Mouse (Mus musculus): ENCODE measurements at regions not wholly inside any gene's neighbourhood (a gene's known extent, or its start where the extent isn't known, plus 50 kb on each side); places are given as distances from the start of the nearest gene placed in this dataset.

DNA sequence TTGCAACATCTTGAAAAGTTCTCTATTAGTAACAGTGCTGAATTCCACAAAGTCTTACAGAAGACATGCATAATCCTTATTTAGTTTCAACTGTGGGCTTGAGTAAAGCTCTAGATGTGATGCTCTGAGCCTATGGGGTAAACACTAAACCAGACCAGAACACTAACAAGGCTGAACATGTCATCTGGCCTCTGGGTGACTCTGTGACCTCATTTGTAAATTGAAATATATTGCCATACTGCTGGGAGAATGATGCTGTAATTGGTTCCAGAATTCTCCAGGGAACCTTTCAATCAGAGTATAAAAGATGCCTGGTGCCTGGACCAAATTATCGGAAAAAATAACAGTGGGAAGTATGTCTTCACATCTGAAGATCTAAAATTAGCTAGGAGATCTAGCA, 309.9 kb upstream of the Megf9 start:
- DNase-seq (ENCODE audit: low spot score) (peak; percentile 29), ATAC-seq (ENCODE audit: low FRiP score) (0 out of 2 replicates have a peak, but pooled peaks have one; percentile 19)
- Histone ChIP-seq H3K36me3 (ENCODE audit: control insufficient read depth, insufficient read depth, low read length) (no peaks in the 10 kb centered on the region), H3K4me2 (replicated peaks; ENCODE audit: low read depth, low read length) (no peak overlapping the region), H3K4me3 (ENCODE audit: low read depth, low read length) (no peak overlapping the region), H3K27ac (ENCODE audit: low read depth, low read length) (no peak overlapping the region), H3K9me3 (ENCODE audit: control insufficient read depth, low read length) (no peaks in the 10 kb centered on the region), H3K9ac (ENCODE audit: low read depth, low read length) (no peak overlapping the region), H3K27me3 (ENCODE audit: control insufficient read depth, insufficient read depth, low read length) (no peaks in the 10 kb centered on the region), H3K4me1 (replicated peaks; ENCODE audit: control insufficient read depth, insufficient read depth, low read length) (no peaks in the 10 kb centered on the region)
- 62% methylated on average over 1 of the region's 1 CpGs for WGBS

DNA sequence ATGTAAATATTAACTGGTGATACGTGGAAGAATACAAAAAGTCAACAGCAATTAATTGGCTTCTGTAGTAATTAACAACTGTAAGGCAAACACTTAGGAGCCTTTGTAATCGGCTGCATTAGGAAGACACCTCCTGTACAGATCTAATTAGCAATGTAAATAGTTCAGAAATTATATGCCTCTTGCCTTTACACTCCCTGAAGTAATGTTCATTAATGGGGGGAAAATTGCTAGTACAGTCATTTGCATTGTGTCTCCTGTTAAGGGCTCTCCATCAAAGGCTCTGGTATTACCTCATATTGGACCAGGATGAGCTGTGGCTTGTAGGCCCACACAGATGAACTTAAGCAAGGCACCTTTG, 276.1 kb upstream of the Megf9 start:
- no peak for ATAC-seq (ENCODE audit: low FRiP score)
- no peak overlapping the region for H3K27ac ChIP-seq (ENCODE audit: low read depth, low read length)
- 74% methylated on average over 2 of the region's 2 CpGs for WGBS

GRCm38 (mm10) chr4:70810311-70810955, 275.6 kb upstream of the Megf9 start:
- no peak for ATAC-seq (ENCODE audit: low FRiP score)
- H3K9me3 ChIP-seq (ENCODE audit: control insufficient read depth, low read length) = no peaks in the 10 kb centered on the region
- no peak overlapping the region for H3K4me2 ChIP-seq (replicated peaks; ENCODE audit: low read depth, low read length)
- H3K36me3 ChIP-seq (ENCODE audit: control insufficient read depth, insufficient read depth, low read length) = no peaks in the 10 kb centered on the region
- DNase-seq (ENCODE audit: low spot score) = no peak
- no peaks in the 10 kb centered on the region for H3K4me1 ChIP-seq (replicated peaks; ENCODE audit: control insufficient read depth, insufficient read depth, low read length)
- H3K9ac ChIP-seq (ENCODE audit: low read depth, low read length) = no peak overlapping the region
- H3K4me3 ChIP-seq (ENCODE audit: low read depth, low read length) = no peak overlapping the region
- no peak overlapping the region for H3K27ac ChIP-seq (ENCODE audit: low read depth, low read length)
- no peaks in the 10 kb centered on the region for H3K27me3 ChIP-seq (ENCODE audit: control insufficient read depth, insufficient read depth, low read length)

More for the DNA sequence above, 276.1 kb upstream of the Megf9 start:
- no peak overlapping the region for H3K4me2 ChIP-seq (replicated peaks; ENCODE audit: low read depth, low read length)
- H3K27me3 ChIP-seq (ENCODE audit: control insufficient read depth, insufficient read depth, low read length) = no peaks in the 10 kb centered on the region
- no peak overlapping the region for H3K4me3 ChIP-seq (ENCODE audit: low read depth, low read length)
- H3K36me3 ChIP-seq (ENCODE audit: control insufficient read depth, insufficient read depth, low read length) = no peaks in the 10 kb centered on the region
- H3K4me1 ChIP-seq (replicated peaks; ENCODE audit: control insufficient read depth, insufficient read depth, low read length) = no peaks in the 10 kb centered on the region
- DNase-seq (ENCODE audit: low spot score) = no peak
- H3K9me3 ChIP-seq (ENCODE audit: control insufficient read depth, low read length) = no peaks in the 10 kb centered on the region
- no peak overlapping the region for H3K9ac ChIP-seq (ENCODE audit: low read depth, low read length)

- ATAC-seq (ENCODE audit: low FRiP score) (no peak), DNase-seq (ENCODE audit: low spot score) (no peak)
- Histone ChIP-seq H3K4me2 (replicated peaks; ENCODE audit: low read depth, low read length) (no peak overlapping the region), H3K36me3 (ENCODE audit: control insufficient read depth, insufficient read depth, low read length) (no peaks in the 10 kb centered on the region), H3K9ac (ENCODE audit: low read depth, low read length) (no peak overlapping the region), H3K27me3 (ENCODE audit: control insufficient read depth, insufficient read depth, low read length) (no peaks in the 10 kb centered on the region), H3K4me1 (replicated peaks; ENCODE audit: control insufficient read depth, insufficient read depth, low read length) (no peaks in the 10 kb centered on the region), H3K9me3 (ENCODE audit: control insufficient read depth, low read length) (no peaks in the 10 kb centered on the region), H3K4me3 (ENCODE audit: low read depth, low read length) (no peak overlapping the region), H3K27ac (ENCODE audit: low read depth, low read length) (no peak overlapping the region)
- 83% methylated on average over 3 of the region's 3 CpGs for WGBS
Measured at GRCm38 (mm10) chr4:70804925-70805342, 270.1 kb upstream of the Megf9 start.

- Histone ChIP-seq H3K27ac (ENCODE audit: low read depth, low read length) (no peak overlapping the region), H3K4me2 (replicated peaks; ENCODE audit: low read depth, low read length) (no peak overlapping the region), H3K4me3 (ENCODE audit: low read depth, low read length) (no peak overlapping the region), H3K9ac (ENCODE audit: low read depth, low read length) (no peak overlapping the region), H3K36me3 (ENCODE audit: control insufficient read depth, insufficient read depth, low read length) (no peaks in the 10 kb centered on the region), H3K27me3 (ENCODE audit: control insufficient read depth, insufficient read depth, low read length) (no peaks in the 10 kb centered on the region), H3K4me1 (replicated peaks; ENCODE audit: control insufficient read depth, insufficient read depth, low read length) (no peaks in the 10 kb centered on the region), H3K9me3 (ENCODE audit: control insufficient read depth, low read length) (no peaks in the 10 kb centered on the region)
- 71% methylated on average over 1 of the region's 1 CpGs for WGBS
- DNase-seq (ENCODE audit: low spot score) (no peak), ATAC-seq (ENCODE audit: low FRiP score) (no peak)
Measured at GRCm38 (mm10) chr4:70798483-70798882, 263.7 kb upstream of the Megf9 start.

GRCm38 (mm10) chr4:70797935-70798334, 263.1 kb upstream of the Megf9 start:
- ATAC-seq (ENCODE audit: low FRiP score) = no peak
- H3K27ac ChIP-seq (ENCODE audit: low read depth, low read length) = no peak overlapping the region
- no peak for DNase-seq (ENCODE audit: low spot score)
- no peaks in the 10 kb centered on the region for H3K27me3 ChIP-seq (ENCODE audit: control insufficient read depth, insufficient read depth, low read length)
- H3K9ac ChIP-seq (ENCODE audit: low read depth, low read length) = no peak overlapping the region
- no peaks in the 10 kb centered on the region for H3K4me1 ChIP-seq (replicated peaks; ENCODE audit: control insufficient read depth, insufficient read depth, low read length)
- no peaks in the 10 kb centered on the region for H3K36me3 ChIP-seq (ENCODE audit: control insufficient read depth, insufficient read depth, low read length)
- H3K4me2 ChIP-seq (replicated peaks; ENCODE audit: low read depth, low read length) = no peak overlapping the region
- no peaks in the 10 kb centered on the region for H3K9me3 ChIP-seq (ENCODE audit: control insufficient read depth, low read length)
- 86% methylated on average over 3 of the region's 3 CpGs for WGBS
- no peak overlapping the region for H3K4me3 ChIP-seq (ENCODE audit: low read depth, low read length)

DNA sequence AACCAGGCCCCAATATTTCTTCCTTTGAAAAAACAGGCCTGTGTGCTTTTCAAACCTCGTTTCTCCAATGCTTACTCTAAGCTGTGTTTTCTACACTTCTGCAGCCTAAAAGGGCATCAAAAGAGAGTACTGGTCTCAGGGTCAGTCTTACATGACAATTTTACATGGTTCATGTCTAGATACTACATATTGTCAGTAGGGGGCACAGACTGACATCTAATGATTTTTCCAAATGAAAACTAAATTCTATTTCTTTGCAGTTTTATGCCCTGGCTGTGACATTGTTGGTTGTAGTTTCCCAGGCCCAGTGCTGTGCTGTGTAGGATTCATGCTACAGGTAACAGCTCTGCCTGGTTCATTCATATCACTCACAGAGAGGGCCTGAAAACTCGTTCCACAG, 248.7 kb upstream of the Megf9 start:
- 71% methylated on average over 2 of the region's 2 CpGs for WGBS
- no peaks in the 10 kb centered on the region for H3K27me3 ChIP-seq (ENCODE audit: control insufficient read depth, insufficient read depth, low read length)
- H3K27ac ChIP-seq (ENCODE audit: low read depth, low read length) = no peak overlapping the region
- no peak overlapping the region for H3K4me2 ChIP-seq (replicated peaks; ENCODE audit: low read depth, low read length)
- no peaks in the 10 kb centered on the region for H3K36me3 ChIP-seq (ENCODE audit: control insufficient read depth, insufficient read depth, low read length)
- DNase-seq (ENCODE audit: low spot score) (no peak), ATAC-seq (ENCODE audit: low FRiP score) (no peak)
- no peaks in the 10 kb centered on the region for H3K4me1 ChIP-seq (replicated peaks; ENCODE audit: control insufficient read depth, insufficient read depth, low read length)
- no peak overlapping the region for H3K9ac ChIP-seq (ENCODE audit: low read depth, low read length)
- no peak overlapping the region for H3K4me3 ChIP-seq (ENCODE audit: low read depth, low read length)
- no peaks in the 10 kb centered on the region for H3K9me3 ChIP-seq (ENCODE audit: control insufficient read depth, low read length)

DNA sequence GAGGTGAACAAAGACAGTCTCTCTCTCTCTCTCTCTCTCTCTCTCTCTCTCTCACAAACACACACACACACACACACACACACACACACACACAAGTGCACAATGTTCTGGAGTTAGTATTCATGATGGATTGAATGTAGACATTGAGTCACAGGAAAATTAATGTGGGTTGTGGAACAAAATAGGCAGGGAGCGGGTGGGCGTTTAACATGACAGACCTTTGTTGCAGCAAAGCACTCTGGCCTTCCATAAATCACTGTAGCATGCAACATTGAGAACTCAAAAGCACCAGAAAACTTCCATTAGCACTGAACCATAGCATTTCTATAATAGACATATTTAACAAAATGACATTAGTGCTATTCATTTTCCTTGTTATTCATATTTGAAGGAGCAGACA, 246.8 kb upstream of the Megf9 start:
- Histone ChIP-seq H3K27ac (ENCODE audit: low read depth, low read length) (no peak overlapping the region), H3K27me3 (ENCODE audit: control insufficient read depth, insufficient read depth, low read length) (no peaks in the 10 kb centered on the region), H3K9me3 (ENCODE audit: control insufficient read depth, low read length) (no peaks in the 10 kb centered on the region), H3K4me2 (replicated peaks; ENCODE audit: low read depth, low read length) (no peak overlapping the region), H3K36me3 (ENCODE audit: control insufficient read depth, insufficient read depth, low read length) (no peaks in the 10 kb centered on the region), H3K4me3 (ENCODE audit: low read depth, low read length) (no peak overlapping the region), H3K9ac (ENCODE audit: low read depth, low read length) (no peak overlapping the region), H3K4me1 (replicated peaks; ENCODE audit: control insufficient read depth, insufficient read depth, low read length) (no peaks in the 10 kb centered on the region)
- DNase-seq (ENCODE audit: low spot score) (no peak), ATAC-seq (ENCODE audit: low FRiP score) (peak; percentile 60)
- WGBS = 42% methylated on average over 2 of the region's 2 CpGs

- Histone ChIP-seq H3K27me3 (ENCODE audit: control insufficient read depth, insufficient read depth, low read length) (no peaks in the 10 kb centered on the region), H3K27ac (ENCODE audit: low read depth, low read length) (no peak overlapping the region), H3K9ac (ENCODE audit: low read depth, low read length) (no peak overlapping the region), H3K4me3 (ENCODE audit: low read depth, low read length) (no peak overlapping the region), H3K4me2 (replicated peaks; ENCODE audit: low read depth, low read length) (no peak overlapping the region), H3K9me3 (ENCODE audit: control insufficient read depth, low read length) (no peaks in the 10 kb centered on the region), H3K36me3 (ENCODE audit: control insufficient read depth, insufficient read depth, low read length) (no peaks in the 10 kb centered on the region), H3K4me1 (replicated peaks; ENCODE audit: control insufficient read depth, insufficient read depth, low read length) (no peaks in the 10 kb centered on the region)
- 80% methylated on average over 1 of the region's 1 CpGs for WGBS
- no peak for DNase-seq (ENCODE audit: low spot score)
- no peak for ATAC-seq (ENCODE audit: low FRiP score)
Measured at GRCm38 (mm10) chr4:70776273-70776672, 241.5 kb upstream of the Megf9 start.
